Mouse (Mus musculus) intestine, postnatal 0 days (tissue): ENCODE measurements around the gene Dvl2. TPM values are rescaled to one million over a fixed set of nuclear protein-coding genes. Genes with fewer than 3 reads are reported as not detected.

Source experiments
- ATAC-seq: fragments of 200-750 bp; cut with Nextera tagmentation; 2 replicates; pipeline ENCODE4 v1.8.0; 2017; ENCODE audit warnings: mild to moderate bottlenecking, moderate TSS enrichment, moderate library complexity
- H3K27ac ChIP-seq: fragments of 300-500 bp; sonication (generic); 2 replicates; pipeline ENCODE4 v1.5.1; 2014; ENCODE audit warnings: mild to moderate bottlenecking, low read depth, low read length, moderate library complexity
- H3K27me3 ChIP-seq: fragments of 300-500 bp; sonication (generic); replicated peaks from 2 replicates; pipeline ENCODE4 v1.6.1; 2014; ENCODE audit warnings: low read length, mixed read lengths; ENCODE audit not compliant: control insufficient read depth, insufficient read depth
- H3K36me3 ChIP-seq: fragments of 300-500 bp; sonication (generic); 2 replicates; pipeline ENCODE4 v1.6.1; 2014; ENCODE audit warnings: mild to moderate bottlenecking, moderate library complexity; ENCODE audit not compliant: control insufficient read depth, insufficient read depth
- H3K4me1 ChIP-seq: fragments of 300-500 bp; sonication (generic); replicated peaks from 2 replicates; pipeline ENCODE4 v1.6.1; 2014; ENCODE audit warnings: antibody characterized with exemption, low read length, mixed read lengths; ENCODE audit not compliant: control insufficient read depth, insufficient read depth
- H3K4me2 ChIP-seq: fragments of 300-500 bp; sonication (generic); replicated peaks from 2 replicates; pipeline ENCODE4 v1.6.1; 2014; ENCODE audit warnings: low read depth, mild to moderate bottlenecking, moderate library complexity
- H3K4me3 ChIP-seq: fragments of 300-500 bp; sonication (generic); 2 replicates; pipeline ENCODE4 v1.5.1; 2014; ENCODE audit warnings: low read depth, low read length
- H3K9ac ChIP-seq: fragments of 300-500 bp; sonication (generic); 2 replicates; pipeline ENCODE4 v1.6.1; 2014; ENCODE audit warnings: mild to moderate bottlenecking, low read depth, low read length
- H3K9me3 ChIP-seq: fragments of 300-500 bp; sonication (generic); 2 replicates; pipeline ENCODE4 v1.6.1; 2016; ENCODE audit warnings: mixed run types; ENCODE audit not compliant: control insufficient read depth
- CTCF ChIP-seq: sonication (generic); IDR thresholded peaks from 2 replicates; pipeline ENCODE4 v1.5.1; 2016; ENCODE audit warnings: low read depth, mild to moderate bottlenecking, control low read depth, antibody characterized with exemption, moderate library complexity
- WGBS: fragments of 180-500 bp; shearing (Covaris S2); extraction: QIAGEN DNeasy Blood & Tissue Kit; methylation state at CpG from one replicate; pipeline ENCODE4 v1.1.7; 2014; 5-methylcytosine and 5-hydroxymethylcytosine counted together
- polyA plus RNA-seq: library from polyadenylated mRNA; unstranded; fragments of >200 nt; fragmentation: Nextera tagmentation; extraction: Ambion mirVana; gene quantifications from 2 replicates; pipeline ENCODE4 v1.2.1, GENCODE M21; 2015

Dvl2 gene
- polyA plus RNA-seq, 1 experiment from 2014 or later: 9.1 TPM

DNA sequence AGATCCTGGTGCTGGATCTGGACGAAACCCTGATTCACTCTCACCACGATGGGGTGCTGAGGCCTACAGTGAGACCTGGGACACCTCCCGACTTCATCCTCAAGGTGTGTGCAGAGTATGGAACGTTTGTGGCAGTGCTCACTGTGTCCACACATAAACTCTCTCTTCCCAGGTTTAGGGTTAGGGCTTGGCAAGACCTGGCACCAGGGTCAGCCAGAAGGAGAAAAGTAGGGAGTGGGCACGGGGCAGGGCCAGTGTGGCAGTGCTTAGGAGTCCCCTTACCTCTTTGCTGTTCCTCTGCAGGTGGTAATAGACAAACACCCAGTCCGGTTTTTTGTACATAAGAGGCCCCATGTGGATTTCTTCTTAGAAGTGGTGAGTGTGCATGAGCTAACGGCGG is 16.0 kb upstream of the Dvl2 start:
- 85% methylated on average over 8 of the region's 8 CpGs for WGBS

DNA sequence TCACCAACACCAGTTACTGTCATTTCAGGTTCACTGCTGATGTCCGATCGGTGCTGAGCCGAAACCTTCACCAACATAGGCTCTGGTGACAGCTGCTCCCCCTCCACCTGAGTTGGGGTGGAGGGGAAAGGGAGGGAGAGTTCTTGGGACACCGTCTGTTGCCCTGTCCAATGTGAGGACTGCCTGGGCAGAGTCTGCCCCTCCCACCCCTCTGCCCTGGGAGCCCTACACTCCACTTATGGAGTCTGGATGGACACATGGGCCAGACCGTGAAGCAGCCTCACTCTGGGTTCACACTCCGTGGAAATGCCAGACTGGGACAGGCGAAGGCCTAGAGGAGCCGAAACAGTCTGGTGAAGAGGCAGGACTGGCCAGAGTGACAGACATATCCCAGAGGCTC is 10.4 kb upstream of the Dvl2 start:
- Histone ChIP-seq H3K36me3 (peaks cover 63% of the 10 kb centered on the region), H3K27ac (peak overlapping the region; percentile 89)

More for the DNA sequence above, 16.0 kb upstream of the Dvl2 start:
- no peak overlapping the region for H3K4me2 ChIP-seq
- ATAC-seq: no peak
- no peaks in the 10 kb centered on the region for H3K27me3 ChIP-seq
- H3K9me3 ChIP-seq: no peaks in the 10 kb centered on the region
- TF ChIP-seq CTCF: no peak
- H3K36me3 ChIP-seq: peaks cover 51% of the 10 kb centered on the region
- H3K4me3 ChIP-seq: no peak overlapping the region
- no peaks in the 10 kb centered on the region for H3K4me1 ChIP-seq
- H3K27ac ChIP-seq: no peak overlapping the region
- H3K9ac ChIP-seq: no peak overlapping the region

GRCm38 (mm10) chr11:69990850-69991691 is 9.3 kb upstream of the Dvl2 start, which contains the start of gene Gabarap:
Gabarap (plus strand) TSS chr11:69991143.
- ATAC-seq: peak; percentile 80
- peak within 1 kb of the TSS; percentile 67 for H3K4me3 ChIP-seq
- TF ChIP-seq CTCF: peak; percentile 25; the same call in 1 of the 2 replicates
- H3K36me3 ChIP-seq: peaks cover 55% of the 10 kb centered on the region
- peak within 1 kb of the TSS; percentile 66 for H3K4me2 ChIP-seq
- peak within 1 kb of the TSS; percentile 89 for H3K27ac ChIP-seq
- H3K4me1 ChIP-seq: no peaks in the 10 kb centered on the region
- H3K9ac ChIP-seq: peak within 1 kb of the TSS; percentile 89
- H3K27me3 ChIP-seq: no peaks in the 10 kb centered on the region
- no peaks in the 10 kb centered on the region for H3K9me3 ChIP-seq
- WGBS: under 1% methylated on average over 40 of the region's 40 CpGs

More for the DNA sequence above, 10.4 kb upstream of the Dvl2 start:
- Histone ChIP-seq H3K9ac (no peak overlapping the region), H3K4me2 (no peak overlapping the region), H3K4me3 (no peak overlapping the region), H3K4me1 (no peaks in the 10 kb centered on the region), H3K9me3 (no peaks in the 10 kb centered on the region), H3K27me3 (no peaks in the 10 kb centered on the region)
- TF ChIP-seq CTCF: no peak
- WGBS: 90% methylated on average over 8 of the region's 8 CpGs
- ATAC-seq: no peak

GRCm38 (mm10) chr11:69991711-69992110 is 8.7 kb upstream of the Dvl2 start:
- 0% methylated on average over 15 of the region's 15 CpGs for WGBS
- peak overlapping the region; percentile 89 for H3K27ac ChIP-seq
- no peaks in the 10 kb centered on the region for H3K9me3 ChIP-seq
- peak overlapping the region; percentile 67 for H3K4me3 ChIP-seq
- H3K4me2 ChIP-seq: peak overlapping the region; percentile 66
- H3K9ac ChIP-seq: peak overlapping the region; percentile 89
- no peaks in the 10 kb centered on the region for H3K27me3 ChIP-seq
- H3K4me1 ChIP-seq: no peaks in the 10 kb centered on the region
- ATAC-seq: peak; percentile 5; the same call in 1 of the 2 replicates
- H3K36me3 ChIP-seq: peaks cover 49% of the 10 kb centered on the region
- TF ChIP-seq CTCF: no peak

GRCm38 (mm10) chr11:69992396-69992795 is 8.0 kb upstream of the Dvl2 start:
- Histone ChIP-seq H3K9ac (peak overlapping the region; percentile 89; the same call in 1 of the 2 replicates), H3K27me3 (no peaks in the 10 kb centered on the region), H3K9me3 (no peaks in the 10 kb centered on the region), H3K4me3 (peak overlapping the region; percentile 67), H3K36me3 (peaks cover 42% of the 10 kb centered on the region), H3K4me2 (peak overlapping the region; percentile 66), H3K4me1 (no peaks in the 10 kb centered on the region), H3K27ac (peak overlapping the region; percentile 89)
- no peak for ATAC-seq
- no peak for TF ChIP-seq CTCF
- 63% methylated on average over 10 of the region's 10 CpGs for WGBS

DNA sequence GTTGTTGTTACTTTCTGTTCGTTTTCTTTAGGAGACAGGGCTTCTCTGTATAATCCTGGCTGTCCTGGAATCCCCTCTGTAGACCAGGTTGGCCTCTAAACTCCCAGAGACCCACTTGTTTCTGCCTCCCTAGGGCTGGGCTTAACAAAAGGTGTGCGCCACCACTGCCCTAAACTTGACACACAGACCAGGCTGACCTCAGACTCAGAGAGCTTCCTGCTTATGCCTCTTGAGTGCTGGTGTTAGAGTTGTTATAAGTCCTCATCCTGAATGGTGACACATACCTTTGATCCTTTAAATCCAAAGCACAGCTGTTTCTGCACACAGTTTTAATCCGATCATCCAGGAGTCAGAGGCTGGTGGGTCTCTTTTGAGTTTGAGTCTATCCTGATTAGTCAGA is 7.5 kb upstream of the Dvl2 start:
- Histone ChIP-seq H3K4me3 (peak overlapping the region; percentile 67), H3K27ac (peak overlapping the region; percentile 89; the same call in 1 of the 2 replicates), H3K27me3 (no peaks in the 10 kb centered on the region), H3K9me3 (no peaks in the 10 kb centered on the region), H3K4me2 (peak overlapping the region; percentile 66), H3K9ac (no peak overlapping the region), H3K36me3 (peaks cover 38% of the 10 kb centered on the region), H3K4me1 (no peaks in the 10 kb centered on the region)
- ATAC-seq: no peak
- WGBS: 76% methylated on average over 3 of the region's 3 CpGs
- no peak for TF ChIP-seq CTCF
